Mouse (Mus musculus): ENCODE measurements around the gene Babam2. TPM values are rescaled to one million over a fixed set of nuclear protein-coding genes. Genes with fewer than 3 reads are reported as not detected.
"Not testable (repeated sequence)": the region's sequence is repeated elsewhere in the genome, so short reads cannot be mapped to it uniquely, and the experiment has no call there.

Gene Babam2
- total and polyA plus RNA-seq, 2 experiments from 2014 or later: 30.9 to 58.9 TPM

DNA sequence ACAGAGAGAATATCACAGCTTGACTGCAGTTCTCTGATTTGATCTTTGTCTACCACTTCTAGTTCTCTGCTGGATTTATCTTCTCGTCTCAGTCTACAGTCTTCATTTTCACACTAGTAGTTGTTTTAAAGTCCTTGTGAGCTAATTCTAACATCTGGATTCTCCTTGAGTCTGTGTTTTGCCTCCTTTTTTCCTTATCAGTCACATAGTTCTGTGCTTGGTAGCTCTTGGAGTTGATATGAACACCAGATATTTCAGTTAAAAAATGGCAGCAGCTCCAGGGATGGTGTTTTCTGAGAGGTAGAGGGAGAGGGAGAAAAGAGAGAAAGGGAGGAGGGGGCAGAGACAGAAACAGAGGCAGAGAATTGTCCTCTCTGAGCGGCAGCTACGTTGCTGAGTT lies 97.9 kb downstream of the Babam2 start:
- no peak for ATAC-seq (ENCODE audit: low FRiP score)

DNA sequence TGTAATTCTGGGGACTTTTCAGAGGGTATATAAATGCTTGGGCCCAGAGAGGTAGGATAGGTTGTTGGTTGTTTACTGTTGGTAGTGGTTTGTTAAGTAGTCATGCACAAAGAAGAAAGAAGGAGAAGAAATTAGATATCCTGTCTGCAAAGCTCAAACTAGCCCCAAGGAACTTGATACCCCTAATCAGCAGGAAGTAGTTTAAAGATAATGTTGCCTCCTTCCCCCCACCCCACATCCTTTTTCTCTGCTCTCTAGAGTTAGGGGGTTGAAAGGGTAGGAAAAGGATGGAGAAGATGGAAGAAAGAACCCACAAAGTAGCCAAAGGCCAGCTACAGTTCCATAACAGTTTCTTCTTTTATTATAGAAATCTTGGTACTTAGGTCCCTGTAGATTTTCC lies 99.5 kb downstream of the Babam2 start:
- no peak for DNase-seq (ENCODE audit: low spot score)
- Histone ChIP-seq H3K27ac (ENCODE audit: low read depth, low read length) (no peak overlapping the region), H3K4me1 (ENCODE audit: insufficient read depth, low read length) (no peaks in the 10 kb centered on the region), H3K4me3 (ENCODE audit: low read depth, low read length) (no peak overlapping the region), H3K27me3 (ENCODE audit: insufficient read depth, low read length) (no peaks in the 10 kb centered on the region), H3K9me3 (ENCODE audit: low read length) (no peaks in the 10 kb centered on the region), H3K4me2 (ENCODE audit: low read depth, low read length, poor library complexity, severe bottlenecking) (no peak overlapping the region), H3K9ac (replicated peaks; ENCODE audit: low read length, poor library complexity, severe bottlenecking) (no peak overlapping the region), H3K36me3 (ENCODE audit: insufficient read depth, low read length) (no peaks in the 10 kb centered on the region)
- TF ChIP-seq CTCF (IDR thresholded peaks at IDR 0.05): no peak
- ATAC-seq (ENCODE audit: low FRiP score): no peak

More for the DNA sequence above, 97.9 kb downstream of the Babam2 start:
- DNase-seq (ENCODE audit: low spot score): no peak
- Histone ChIP-seq H3K36me3 (ENCODE audit: insufficient read depth, low read length) (no peaks in the 10 kb centered on the region), H3K9ac (replicated peaks; ENCODE audit: low read length, poor library complexity, severe bottlenecking) (no peak overlapping the region), H3K9me3 (ENCODE audit: low read length) (no peaks in the 10 kb centered on the region), H3K4me3 (ENCODE audit: low read depth, low read length) (no peak overlapping the region), H3K27me3 (ENCODE audit: insufficient read depth, low read length) (no peaks in the 10 kb centered on the region), H3K27ac (ENCODE audit: low read depth, low read length) (no peak overlapping the region), H3K4me1 (ENCODE audit: insufficient read depth, low read length) (no peaks in the 10 kb centered on the region), H3K4me2 (ENCODE audit: low read depth, low read length, poor library complexity, severe bottlenecking) (no peak overlapping the region)
- TF ChIP-seq CTCF (IDR thresholded peaks at IDR 0.05): no peak
- WGBS: 81% methylated on average over 3 of the region's 3 CpGs

DNA sequence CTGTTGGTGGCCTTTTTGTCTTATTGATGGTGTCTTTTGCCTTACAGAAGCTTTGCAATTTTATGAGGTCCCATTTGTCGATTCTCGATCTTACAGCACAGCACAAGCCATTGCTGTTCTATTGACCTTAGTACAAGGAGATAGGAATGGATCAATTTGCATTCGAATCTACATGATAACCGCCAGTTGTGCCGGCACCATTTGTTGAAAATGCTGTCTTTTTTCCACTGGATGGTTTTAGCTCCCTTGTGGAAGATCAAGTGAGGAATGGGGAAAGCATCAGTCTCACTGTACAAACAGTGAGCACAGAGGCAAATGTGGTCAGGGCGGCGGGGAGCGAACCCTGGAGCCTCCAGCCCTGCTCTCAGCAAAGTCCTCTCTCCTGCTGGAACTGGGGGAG lies 106.7 kb downstream of the Babam2 start:
- 92% methylated on average over 8 of the region's 8 CpGs for WGBS
- ATAC-seq (ENCODE audit: low FRiP score); H3K4me3 ChIP-seq (ENCODE audit: low read depth, low read length): not testable (repeated sequence)

GRCm38 (mm10) chr5:31804751-31805150 lies 107.3 kb downstream of the Babam2 start:
- WGBS: 72% methylated on average over 8 of the region's 8 CpGs
- no peak for ATAC-seq (ENCODE audit: low FRiP score)
- Histone ChIP-seq H3K4me1 (ENCODE audit: insufficient read depth, low read length) (no peaks in the 10 kb centered on the region), H3K27me3 (ENCODE audit: insufficient read depth, low read length) (no peaks in the 10 kb centered on the region), H3K4me2 (ENCODE audit: low read depth, low read length, poor library complexity, severe bottlenecking) (no peak overlapping the region), H3K9ac (replicated peaks; ENCODE audit: low read length, poor library complexity, severe bottlenecking) (no peak overlapping the region), H3K9me3 (ENCODE audit: low read length) (no peaks in the 10 kb centered on the region), H3K4me3 (ENCODE audit: low read depth, low read length) (no peak overlapping the region), H3K36me3 (ENCODE audit: insufficient read depth, low read length) (no peaks in the 10 kb centered on the region), H3K27ac (ENCODE audit: low read depth, low read length) (no peak overlapping the region)
- no peak for TF ChIP-seq CTCF (IDR thresholded peaks at IDR 0.05)
- no peak for DNase-seq (ENCODE audit: low spot score)

More for the DNA sequence above, 106.7 kb downstream of the Babam2 start:
- not testable (repeated sequence) for H3K9me3 ChIP-seq (ENCODE audit: low read length); H3K27ac ChIP-seq (ENCODE audit: low read depth, low read length); H3K9ac ChIP-seq (replicated peaks; ENCODE audit: low read length, poor library complexity, severe bottlenecking); H3K36me3 ChIP-seq (ENCODE audit: insufficient read depth, low read length); DNase-seq (ENCODE audit: low spot score); H3K4me1 ChIP-seq (ENCODE audit: insufficient read depth, low read length); H3K4me2 ChIP-seq (ENCODE audit: low read depth, low read length, poor library complexity, severe bottlenecking); H3K27me3 ChIP-seq (ENCODE audit: insufficient read depth, low read length)

DNA sequence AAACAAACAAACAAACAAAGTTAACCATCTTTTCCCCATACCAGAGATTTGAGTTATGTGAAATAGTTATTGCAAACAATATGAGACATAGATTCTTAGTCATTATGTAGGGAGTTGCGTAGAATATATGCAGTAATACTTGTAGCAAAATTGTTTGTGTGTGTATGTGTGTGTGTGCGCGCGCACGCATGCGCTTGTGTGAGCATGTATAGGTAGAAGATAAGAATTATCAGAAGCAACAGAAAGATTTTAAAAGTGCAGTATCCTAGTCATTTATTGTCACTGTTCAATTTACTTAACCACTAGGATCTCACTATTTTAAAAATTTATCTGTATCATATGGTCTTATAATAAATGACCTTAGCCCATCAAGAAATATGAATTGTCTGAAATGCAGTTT lies 109.8 kb downstream of the Babam2 start:
- H3K4me3 ChIP-seq (ENCODE audit: low read depth, low read length): no peak overlapping the region
- ATAC-seq (ENCODE audit: low FRiP score) (no peak), DNase-seq (ENCODE audit: low spot score) (no peak)
- no peaks in the 10 kb centered on the region for H3K36me3 ChIP-seq (ENCODE audit: insufficient read depth, low read length)
- no peak overlapping the region for H3K4me2 ChIP-seq (ENCODE audit: low read depth, low read length, poor library complexity, severe bottlenecking)
- H3K9ac ChIP-seq (replicated peaks; ENCODE audit: low read length, poor library complexity, severe bottlenecking): no peak overlapping the region
- WGBS: 98% methylated on average over 6 of the region's 6 CpGs
- no peak for TF ChIP-seq CTCF (IDR thresholded peaks at IDR 0.05)
- H3K9me3 ChIP-seq (ENCODE audit: low read length): no peaks in the 10 kb centered on the region
- H3K27me3 ChIP-seq (ENCODE audit: insufficient read depth, low read length): no peaks in the 10 kb centered on the region
- no peak overlapping the region for H3K27ac ChIP-seq (ENCODE audit: low read depth, low read length)
- no peaks in the 10 kb centered on the region for H3K4me1 ChIP-seq (ENCODE audit: insufficient read depth, low read length)

DNA sequence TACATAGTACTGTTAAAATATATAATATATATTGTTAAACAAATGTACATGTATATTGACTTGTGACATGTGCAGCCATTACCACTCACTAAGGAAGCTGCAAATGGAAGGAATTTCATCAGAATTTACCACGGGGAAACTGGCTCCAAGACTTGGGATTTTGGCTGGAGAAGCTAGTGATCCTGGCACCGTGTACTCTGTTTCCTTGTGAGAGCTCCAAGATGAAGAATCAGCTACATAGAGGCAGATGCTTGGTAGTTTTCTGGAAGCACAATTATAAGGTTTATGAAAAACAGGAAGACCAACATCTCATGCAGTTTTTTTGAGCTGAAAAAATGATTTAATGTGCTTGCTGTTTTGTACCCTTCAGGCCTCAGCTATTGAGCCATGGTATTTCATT lies 110.8 kb downstream of the Babam2 start:
- ATAC-seq (ENCODE audit: low FRiP score) (no peak), DNase-seq (ENCODE audit: low spot score) (peak; percentile 13)
- no peaks in the 10 kb centered on the region for H3K4me1 ChIP-seq (ENCODE audit: insufficient read depth, low read length)
- no peak overlapping the region for H3K27ac ChIP-seq (ENCODE audit: low read depth, low read length)
- H3K27me3 ChIP-seq (ENCODE audit: insufficient read depth, low read length): no peaks in the 10 kb centered on the region
- H3K9ac ChIP-seq (replicated peaks; ENCODE audit: low read length, poor library complexity, severe bottlenecking): no peak overlapping the region
- TF ChIP-seq CTCF (IDR thresholded peaks at IDR 0.05): no peak
- no peak overlapping the region for H3K4me3 ChIP-seq (ENCODE audit: low read depth, low read length)
- no peaks in the 10 kb centered on the region for H3K36me3 ChIP-seq (ENCODE audit: insufficient read depth, low read length)
- H3K9me3 ChIP-seq (ENCODE audit: low read length): no peaks in the 10 kb centered on the region
- WGBS: 78% methylated on average over 2 of the region's 2 CpGs
- no peak overlapping the region for H3K4me2 ChIP-seq (ENCODE audit: low read depth, low read length, poor library complexity, severe bottlenecking)
